8 mouse cellular contexts compared by ENCODE assay signal in the genomic region with DNA sequence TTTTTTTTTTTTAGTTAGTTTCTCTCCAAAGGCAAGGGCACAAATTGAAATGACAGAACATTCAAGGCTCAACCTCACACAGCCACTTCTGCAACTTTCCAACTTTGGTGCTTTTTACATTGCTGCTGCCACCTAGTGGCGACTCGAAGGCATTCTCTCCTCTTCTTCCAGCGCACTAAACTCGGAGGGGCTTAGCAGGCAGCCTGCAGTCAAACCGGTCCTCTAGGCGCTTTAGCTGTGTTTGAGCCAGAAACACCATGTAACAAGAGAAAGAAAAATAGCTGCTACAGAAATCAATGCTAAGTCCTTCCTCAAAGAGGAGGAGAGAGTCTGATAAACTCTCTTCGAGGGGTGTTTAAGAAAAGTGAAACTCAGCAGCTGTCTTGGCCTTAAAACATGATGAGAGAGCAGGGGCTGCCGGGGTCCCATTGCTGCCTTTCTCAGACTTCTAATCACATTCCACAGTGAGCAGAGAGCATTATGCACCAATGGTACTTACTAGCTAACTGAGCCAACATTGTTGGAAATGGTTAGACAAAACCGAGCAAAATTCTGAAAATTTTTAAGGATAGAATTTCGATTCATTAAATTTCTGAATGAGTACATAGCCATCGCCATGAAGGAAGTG.
A peak's percentile ranks its signal among the peaks of the same experiment; 100 is the strongest.
DNase-seq lines count a peak whose midpoint lies in the region; ATAC-seq lines count a peak whose summit lies in the region.

No protein-coding gene starts in this region.

- peak; percentile 88 for ATAC-seq in forebrain, embryonic 13.5 days
- peak; percentile 79; the same call in 1 of the 2 replicates for ATAC-seq in hindbrain, embryonic 15.5 days (ENCODE audit: low FRiP score, low read depth)
- peak; percentile 53; the same call in 1 of the 2 replicates for ATAC-seq in stomach, embryonic 14.5 days (ENCODE audit: insufficient number of reproducible peaks, insufficient read depth, low FRiP score, low read depth)

- peak; percentile 10 for DNase-seq in gastrocnemius, adult 18-20 months (ENCODE audit: low spot score)
- DNase-seq in gastrocnemius, postnatal 25 days = no peak
- peak; percentile 60 for DNase-seq in brain, embryonic 18.5 days (ENCODE audit: low read depth, low spot score)
- peak; percentile 67 to 74 for DNase-seq in left cerebral cortex, adult 18-20 months (ENCODE audit: low spot score in 2 of 2)
- DNase-seq in midbrain, embryonic 10.5 days (ENCODE audit: low spot score) = peak; percentile 73

- H3K9ac ChIP-seq in forebrain, embryonic 13.5 days = no peak overlapping the region
- H3K9ac ChIP-seq in hindbrain, embryonic 15.5 days = no peak overlapping the region
- no peak overlapping the region for H3K9ac ChIP-seq in stomach, embryonic 14.5 days (replicated peaks; ENCODE audit: low read depth, low read length)

- no peak overlapping the region for H3K4me2 ChIP-seq in forebrain, embryonic 13.5 days
- H3K4me2 ChIP-seq in hindbrain, embryonic 15.5 days = no peak overlapping the region
- no peak overlapping the region for H3K4me2 ChIP-seq in stomach, embryonic 14.5 days (replicated peaks; ENCODE audit: low read depth, low read length)

- peaks cover 2% of the 10 kb centered on the region; the same call in 1 of the 2 replicates for H3K27me3 ChIP-seq in forebrain, embryonic 13.5 days
- H3K27me3 ChIP-seq in hindbrain, embryonic 15.5 days = no peaks in the 10 kb centered on the region
- no peaks in the 10 kb centered on the region for H3K27me3 ChIP-seq in midbrain, embryonic 10.5 days (ENCODE audit: low read depth, poor library complexity, severe bottlenecking)
- H3K27me3 ChIP-seq in stomach, embryonic 14.5 days (ENCODE audit: control insufficient read depth, insufficient read depth, low read length) = no peaks in the 10 kb centered on the region

- 36% methylated on average over 11 of the region's 11 CpGs for WGBS in forebrain, embryonic 13.5 days
- WGBS in hindbrain, embryonic 15.5 days = 34% methylated on average over 11 of the region's 11 CpGs
- WGBS in midbrain, embryonic 10.5 days = 38% methylated on average over 11 of the region's 11 CpGs
- 34% methylated on average over 11 of the region's 11 CpGs for WGBS in stomach, embryonic 14.5 days

- peaks cover 3% of the 10 kb centered on the region; the same call in 1 of the 2 replicates for H3K4me1 ChIP-seq in forebrain, embryonic 13.5 days
- no peaks in the 10 kb centered on the region for H3K4me1 ChIP-seq in hindbrain, embryonic 15.5 days (replicated peaks)
- H3K4me1 ChIP-seq in midbrain, embryonic 10.5 days = no peaks in the 10 kb centered on the region
- no peaks in the 10 kb centered on the region for H3K4me1 ChIP-seq in stomach, embryonic 14.5 days (ENCODE audit: control insufficient read depth, insufficient read depth, low read length)

- no peaks in the 10 kb centered on the region for H3K9me3 ChIP-seq in forebrain, embryonic 13.5 days (replicated peaks)
- no peaks in the 10 kb centered on the region for H3K9me3 ChIP-seq in hindbrain, embryonic 15.5 days
- H3K9me3 ChIP-seq in midbrain, embryonic 10.5 days (replicated peaks) = no peaks in the 10 kb centered on the region
- H3K9me3 ChIP-seq in stomach, embryonic 14.5 days (ENCODE audit: control insufficient read depth, low read depth, low read length) = no peaks in the 10 kb centered on the region

- no peak overlapping the region for H3K4me3 ChIP-seq in forebrain, embryonic 13.5 days
- H3K4me3 ChIP-seq in hindbrain, embryonic 15.5 days = no peak overlapping the region
- H3K4me3 ChIP-seq in midbrain, embryonic 10.5 days = no peak overlapping the region
- H3K4me3 ChIP-seq in stomach, embryonic 14.5 days (ENCODE audit: low read depth, low read length) = no peak overlapping the region

- H3K36me3 ChIP-seq in forebrain, embryonic 13.5 days (ENCODE audit: poor library complexity, severe bottlenecking) = no peaks in the 10 kb centered on the region
- no peaks in the 10 kb centered on the region for H3K36me3 ChIP-seq in hindbrain, embryonic 15.5 days
- no peaks in the 10 kb centered on the region for H3K36me3 ChIP-seq in midbrain, embryonic 10.5 days
- H3K36me3 ChIP-seq in stomach, embryonic 14.5 days (ENCODE audit: control insufficient read depth, insufficient read depth, low read length) = no peaks in the 10 kb centered on the region

- H3K27ac ChIP-seq in forebrain, embryonic 13.5 days = no peak overlapping the region
- H3K27ac ChIP-seq in hindbrain, embryonic 15.5 days (replicated peaks) = no peak overlapping the region
- no peak overlapping the region for H3K27ac ChIP-seq in midbrain, embryonic 10.5 days (replicated peaks)
- no peak overlapping the region for H3K27ac ChIP-seq in stomach, embryonic 14.5 days (ENCODE audit: low read length)
